Mouse (Mus musculus) embryonic facial prominence, embryonic 11.5 days (tissue): ENCODE results near the gene 2310061I04Rik. TPM values are rescaled to one million over a fixed set of nuclear protein-coding genes. Genes with fewer than 3 reads are reported as not detected.
A peak's percentile ranks its signal among the peaks of the same experiment; 100 is the strongest.

ENCODE experiments used
- ATAC-seq: fragments of 200-750 bp; cut with Nextera tagmentation; replicated peaks from 2 replicates; pipeline ENCODE4 v1.8.0; 2017; ENCODE audit warnings: low read depth; ENCODE audit not compliant: insufficient number of reproducible peaks, low FRiP score, low TSS enrichment
- DNase-seq: peaks from one replicate; pipeline ENCODE4 v3.0.0-alpha.2; 2015; ENCODE audit warnings: low spot score
- H3K27ac ChIP-seq: fragments of 300-500 bp; sonication (generic); replicated peaks from 2 replicates; pipeline ENCODE4 v1.5.1; 2014; ENCODE audit warnings: mild to moderate bottlenecking, low read depth, low read length, control low read depth
- H3K27me3 ChIP-seq: fragments of 300-500 bp; sonication (generic); 2 replicates; pipeline ENCODE4 v1.6.1; 2014; ENCODE audit warnings: mild to moderate bottlenecking, low read length, moderate library complexity, mixed read lengths; ENCODE audit not compliant: control insufficient read depth, insufficient read depth
- H3K36me3 ChIP-seq: fragments of 300-500 bp; sonication (generic); replicated peaks from 2 replicates; pipeline ENCODE4 v1.6.1; 2014; ENCODE audit warnings: low read depth, mild to moderate bottlenecking, low read length, moderate library complexity, mixed read lengths; ENCODE audit not compliant: control insufficient read depth, insufficient read depth
- H3K4me1 ChIP-seq: fragments of 300-500 bp; sonication (generic); 2 replicates; pipeline ENCODE4 v1.6.1; 2014; ENCODE audit warnings: low read length, mixed read lengths; ENCODE audit not compliant: control insufficient read depth, insufficient read depth
- H3K4me2 ChIP-seq: fragments of 300-500 bp; sonication (generic); 2 replicates; pipeline ENCODE4 v1.6.1; 2014; ENCODE audit warnings: low read depth, mild to moderate bottlenecking, control low read depth, low read length, moderate library complexity
- H3K4me3 ChIP-seq: fragments of 300-500 bp; sonication (generic); 2 replicates; pipeline ENCODE4 v1.5.1; 2014; ENCODE audit warnings: low read depth, low read length, control low read depth
- H3K9ac ChIP-seq: fragments of 300-500 bp; sonication (generic); replicated peaks from 2 replicates; pipeline ENCODE4 v1.6.1; 2014; ENCODE audit warnings: mild to moderate bottlenecking, control low read depth, low read length
- H3K9me3 ChIP-seq: fragments of 300-500 bp; sonication (generic); replicated peaks from 2 replicates; pipeline ENCODE4 v1.6.1; 2016; ENCODE audit warnings: mild to moderate bottlenecking, low read length, inconsistent platforms, mixed read lengths; ENCODE audit not compliant: control insufficient read depth
- WGBS: fragments of 180-500 bp; shearing (Covaris S2); extraction: QIAGEN DNeasy Blood & Tissue Kit; methylation state at CpG from one replicate; pipeline ENCODE4 v1.1.7; 2014; 5-methylcytosine and 5-hydroxymethylcytosine counted together
- polyA plus RNA-seq: library from polyadenylated mRNA; unstranded; fragments of >200 nt; fragmentation: Nextera tagmentation; extraction: Ambion mirVana; gene quantifications from 2 replicates; pipeline ENCODE4 v1.2.1, GENCODE M21; 2014

Gene 2310061I04Rik
- polyA plus RNA-seq, 1 experiment from 2014 or later: 21.2 TPM

DNA sequence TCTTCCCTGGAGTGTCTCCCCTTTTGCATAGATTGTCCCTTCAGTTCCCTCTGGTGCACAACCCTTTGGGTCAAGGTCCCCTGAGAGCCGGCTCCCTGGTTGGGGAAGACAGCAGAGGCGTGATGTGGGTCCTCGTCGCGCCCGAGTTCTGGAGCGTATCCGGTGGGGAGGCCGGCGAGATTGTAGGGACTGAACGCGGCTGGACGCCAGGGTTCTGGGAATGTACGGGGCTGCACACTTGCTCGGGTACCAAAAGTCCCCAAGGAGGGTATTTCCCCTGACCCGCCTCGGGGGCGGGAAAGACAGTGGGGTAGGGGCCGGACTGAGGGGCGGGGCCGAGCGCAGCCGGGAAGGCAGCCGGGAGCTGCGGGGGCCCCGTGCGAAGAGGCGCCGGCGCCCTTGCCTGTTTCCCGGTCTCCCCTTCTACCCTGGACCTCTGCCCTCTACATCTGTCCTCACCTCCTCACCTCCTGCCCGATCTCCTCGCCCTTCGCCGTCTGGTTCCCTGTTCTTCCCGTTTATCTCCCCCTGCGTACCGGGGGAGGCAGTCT, 30.9 kb downstream of the 2310061I04Rik start:
- H3K9me3 ChIP-seq: no peaks in the 10 kb centered on the region; the same call in 1 of the 2 replicates
- H3K27me3 ChIP-seq: no peaks in the 10 kb centered on the region
- ATAC-seq (peak; percentile 37), DNase-seq (peak; percentile 76)
- under 1% methylated on average over 38 of the region's 38 CpGs for WGBS
- peak overlapping the region; percentile 86 for H3K9ac ChIP-seq
- H3K4me1 ChIP-seq: peaks cover 8% of the 10 kb centered on the region; the same call in 1 of the 2 replicates
- H3K36me3 ChIP-seq: peaks cover 7% of the 10 kb centered on the region
- H3K4me2 ChIP-seq: peak overlapping the region; percentile 93
- H3K27ac ChIP-seq: peak overlapping the region; percentile 95
- H3K4me3 ChIP-seq: peak overlapping the region; percentile 73

GRCm38 (mm10) chr17:35865481-35866280, 31.6 kb downstream of the 2310061I04Rik start, which contains the start of gene Ppp1r18:
Gene Ppp1r18, plus strand, starts transcription at chr17:35865593.
- ATAC-seq: peak; percentile 54
- H3K27me3 ChIP-seq: no peaks in the 10 kb centered on the region
- peak; percentile 88 for DNase-seq
- H3K36me3 ChIP-seq: peaks cover 2% of the 10 kb centered on the region
- 0% methylated on average over 43 of the region's 48 CpGs for WGBS
- H3K27ac ChIP-seq: peak within 1 kb of the TSS; percentile 95
- H3K4me1 ChIP-seq: peaks cover 8% of the 10 kb centered on the region; the same call in 1 of the 2 replicates
- peak within 1 kb of the TSS; percentile 73 for H3K4me3 ChIP-seq
- H3K4me2 ChIP-seq: peak within 1 kb of the TSS; percentile 93
- peak within 1 kb of the TSS; percentile 86 for H3K9ac ChIP-seq
- no peaks in the 10 kb centered on the region for H3K9me3 ChIP-seq

DNA sequence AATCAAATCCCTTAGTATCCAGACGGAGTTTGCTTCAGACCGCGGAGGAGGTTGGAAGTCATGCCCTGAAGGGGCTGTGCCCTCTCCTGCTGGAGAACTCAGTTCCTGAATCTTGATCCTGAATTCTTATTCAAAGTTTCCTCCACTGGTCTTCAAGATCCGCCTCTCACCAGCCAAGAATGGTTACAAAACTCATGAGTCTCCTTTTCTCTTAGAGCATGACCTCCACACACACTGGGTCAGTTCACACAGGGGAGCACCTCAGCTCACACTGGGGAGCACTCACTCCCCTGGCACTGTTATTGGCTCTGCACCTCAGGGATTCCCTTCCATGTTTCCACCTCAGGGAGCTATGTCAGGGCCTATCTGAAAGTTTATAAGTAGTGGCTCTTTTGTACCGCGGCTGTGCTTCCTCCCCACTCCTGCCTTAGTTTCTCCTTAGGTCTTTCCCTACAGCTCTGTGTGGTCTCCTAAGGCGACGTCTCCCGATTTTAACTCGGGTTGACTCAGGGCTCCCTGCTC, 32.3 kb downstream of the 2310061I04Rik start:
- Histone ChIP-seq H3K36me3 (no peaks in the 10 kb centered on the region; the same call in 1 of the 2 replicates), H3K9ac (peak overlapping the region; percentile 86), H3K27me3 (no peaks in the 10 kb centered on the region), H3K9me3 (no peaks in the 10 kb centered on the region), H3K4me2 (peak overlapping the region; percentile 93), H3K4me3 (peak overlapping the region; percentile 73), H3K4me1 (peaks cover 5% of the 10 kb centered on the region), H3K27ac (peak overlapping the region; percentile 95)
- 18% methylated on average over 10 of the region's 10 CpGs for WGBS
- no peak for DNase-seq
- no peak for ATAC-seq

GRCm38 (mm10) chr17:35861198-35861857, 35.9 kb downstream of the 2310061I04Rik start, which contains the start of gene Nrm:
Gene Nrm, plus strand, starts transcription at chr17:35861318.
- no peaks in the 10 kb centered on the region for H3K27me3 ChIP-seq
- under 1% methylated on average over 47 of the region's 47 CpGs for WGBS
- no peaks in the 10 kb centered on the region for H3K9me3 ChIP-seq
- H3K36me3 ChIP-seq: peaks cover 2% of the 10 kb centered on the region
- ATAC-seq (peak; percentile 88), DNase-seq (peak; percentile 91)
- H3K9ac ChIP-seq: peak within 1 kb of the TSS; percentile 88
- H3K4me3 ChIP-seq: peak within 1 kb of the TSS; percentile 65
- H3K27ac ChIP-seq: peak within 1 kb of the TSS; percentile 88
- peak within 1 kb of the TSS; percentile 58 for H3K4me2 ChIP-seq
- no peaks in the 10 kb centered on the region; the same call in 1 of the 2 replicates for H3K4me1 ChIP-seq

- 7% methylated on average over 12 of the region's 12 CpGs for WGBS
- peak overlapping the region; percentile 88 for H3K9ac ChIP-seq
These were observed 36.4 kb downstream of the 2310061I04Rik start for GRCm38 (mm10) chr17:35860831-35861197.

DNA sequence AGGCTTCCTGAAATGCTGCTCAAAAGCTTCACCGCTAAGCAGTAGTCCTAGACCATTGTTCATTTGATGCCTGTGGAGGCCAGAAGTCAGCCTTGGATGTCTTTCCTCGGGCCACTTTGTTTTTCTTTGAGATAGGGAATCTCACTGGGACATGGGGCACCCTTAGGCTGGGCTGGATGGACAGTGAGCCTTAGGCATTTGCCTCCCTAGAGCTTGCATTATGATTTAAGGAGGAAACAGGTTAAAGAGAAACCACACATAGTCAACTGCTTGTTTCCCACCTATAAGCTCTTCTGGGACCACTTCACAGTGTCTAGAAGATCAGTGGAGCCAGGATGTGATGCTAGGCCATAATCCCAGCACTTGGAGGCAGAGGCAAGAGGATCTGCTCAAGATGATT, 37.4 kb downstream of the 2310061I04Rik start:
- no peak overlapping the region for H3K4me2 ChIP-seq
- H3K9me3 ChIP-seq: no peaks in the 10 kb centered on the region
- ATAC-seq (no peak), DNase-seq (no peak)
- peaks cover 2% of the 10 kb centered on the region for H3K36me3 ChIP-seq
- H3K4me1 ChIP-seq: no peaks in the 10 kb centered on the region; the same call in 1 of the 2 replicates
- no peak overlapping the region for H3K9ac ChIP-seq
- H3K27me3 ChIP-seq: no peaks in the 10 kb centered on the region
- no peak overlapping the region for H3K4me3 ChIP-seq
- no peak overlapping the region for H3K27ac ChIP-seq
- WGBS: 68% methylated on average over 2 of the region's 2 CpGs

More at GRCm38 (mm10) chr17:35860831-35861197, 36.4 kb downstream of the 2310061I04Rik start:
- ATAC-seq (no peak), DNase-seq (no peak)
- 0 out of 2 replicates have a peak overlapping the region, but pooled peaks have one; percentile 88 for H3K27ac ChIP-seq
- H3K4me1 ChIP-seq: no peaks in the 10 kb centered on the region; the same call in 1 of the 2 replicates
- H3K36me3 ChIP-seq: peaks cover 2% of the 10 kb centered on the region
- peak overlapping the region; percentile 58 for H3K4me2 ChIP-seq
- no peaks in the 10 kb centered on the region for H3K27me3 ChIP-seq
- H3K9me3 ChIP-seq: no peaks in the 10 kb centered on the region
- H3K4me3 ChIP-seq: peak overlapping the region; percentile 65

GRCm38 (mm10) chr17:35859371-35859770, 37.9 kb downstream of the 2310061I04Rik start:
- ATAC-seq (no peak), DNase-seq (no peak)
- Histone ChIP-seq H3K4me1 (no peaks in the 10 kb centered on the region; the same call in 1 of the 2 replicates), H3K36me3 (peaks cover 2% of the 10 kb centered on the region), H3K4me3 (no peak overlapping the region), H3K27me3 (no peaks in the 10 kb centered on the region), H3K27ac (no peak overlapping the region), H3K9me3 (no peaks in the 10 kb centered on the region), H3K9ac (no peak overlapping the region), H3K4me2 (no peak overlapping the region)
- WGBS: 83% methylated on average over 1 of the region's 1 CpGs
